Mouse (Mus musculus) heart, postnatal 36 days (tissue): ENCODE measurements around the gene Defa22. TPM values are rescaled to one million over a fixed set of nuclear protein-coding genes. Genes with fewer than 3 reads are reported as not detected.
"Not testable (repeated sequence)": the region's sequence is repeated elsewhere in the genome, so short reads cannot be mapped to it uniquely, and the experiment has no call there.

Experiments used
- DNase-seq, 2 experiments: peaks; one replicate each; pipeline ENCODE4 v3.0.0; 2021 to 2022
- intact Hi-C: fragments of 180-260 bp; cut with DNase I; formaldehyde crosslinking; loops from one replicate; pipeline ENCODE4 v1.15.1; 2025
- total RNA-seq, 2 experiments: library from RNA; stranded (reverse); gene quantifications; 2 replicates each; pipeline ENCODE4 v1.2.3; 2021

The Defa22 gene
- total RNA-seq, result not detected

DNA sequence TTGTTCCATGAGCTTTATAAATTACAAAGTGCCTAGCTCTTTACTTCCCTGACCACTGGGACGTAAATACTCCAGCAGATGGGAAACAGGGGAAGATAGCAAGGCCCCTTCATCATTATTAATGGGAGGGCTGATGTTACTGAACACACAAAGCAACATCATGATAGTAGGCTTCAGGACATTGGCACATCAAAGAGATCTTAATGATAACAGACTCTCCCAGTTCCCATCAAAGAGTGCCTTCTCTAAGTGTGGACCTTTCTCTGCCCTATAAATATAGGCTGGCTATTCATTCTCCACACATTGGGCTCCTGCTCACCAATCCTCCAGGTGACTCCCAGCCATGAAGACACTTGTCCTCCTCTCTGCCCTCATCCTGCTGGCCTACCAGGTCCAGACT, at the start of gene Defa22:
Gene Defa22, plus strand, starts transcription at position 301 of the 400 bp plus-strand sequence.
- DNase-seq, intact Hi-C loops: not testable (repeated sequence)

DNA sequence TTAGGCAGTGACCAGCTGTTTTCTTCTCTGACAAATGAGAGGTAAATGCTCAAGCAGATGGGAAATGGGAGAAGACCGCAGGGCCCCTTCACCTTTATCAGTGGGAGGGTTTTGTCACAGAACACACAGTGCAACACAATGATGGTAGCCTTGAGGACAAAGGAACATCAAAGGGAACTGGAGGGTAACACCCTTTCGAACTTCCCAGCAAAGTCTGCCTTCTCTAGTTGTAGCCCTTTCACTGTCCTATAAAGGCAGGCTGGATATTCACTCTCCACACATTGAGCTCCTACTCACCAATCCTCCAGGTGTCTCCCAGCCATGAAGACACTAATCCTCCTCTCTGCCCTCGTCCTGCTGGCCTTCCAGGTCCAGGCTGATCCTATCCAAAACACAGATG, 27.7 kb upstream of the Defa22 start, which contains the start of gene Defa30:
Gene Defa30, plus strand, starts transcription at position 301 of the 400 bp plus-strand sequence.
- DNase-seq, intact Hi-C loops: not testable (repeated sequence)

DNA sequence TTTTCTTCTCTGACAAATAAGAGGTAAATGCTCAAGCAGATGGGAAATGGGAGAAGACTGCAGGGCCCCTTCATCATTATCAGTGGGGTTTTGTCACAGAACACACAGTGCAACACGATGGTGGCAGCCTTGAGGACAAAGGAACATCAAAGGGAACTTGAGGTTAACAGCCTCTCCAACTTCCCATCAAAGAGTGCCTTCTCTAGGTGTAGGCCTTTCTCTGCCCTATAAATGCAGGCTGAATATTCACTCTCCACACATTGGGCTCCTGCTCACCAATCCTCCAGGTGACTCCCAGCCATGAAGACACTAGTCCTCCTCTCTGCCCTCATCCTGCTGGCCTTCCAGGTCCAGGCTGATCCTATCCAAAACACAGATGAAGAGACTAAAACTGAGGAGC, 29.2 kb downstream of the Defa22 start, which contains the start of gene Defa31:
Gene Defa31, plus strand, starts transcription at position 301 of the 400 bp plus-strand sequence.
- DNase-seq, intact Hi-C loops: not testable (repeated sequence)

DNA sequence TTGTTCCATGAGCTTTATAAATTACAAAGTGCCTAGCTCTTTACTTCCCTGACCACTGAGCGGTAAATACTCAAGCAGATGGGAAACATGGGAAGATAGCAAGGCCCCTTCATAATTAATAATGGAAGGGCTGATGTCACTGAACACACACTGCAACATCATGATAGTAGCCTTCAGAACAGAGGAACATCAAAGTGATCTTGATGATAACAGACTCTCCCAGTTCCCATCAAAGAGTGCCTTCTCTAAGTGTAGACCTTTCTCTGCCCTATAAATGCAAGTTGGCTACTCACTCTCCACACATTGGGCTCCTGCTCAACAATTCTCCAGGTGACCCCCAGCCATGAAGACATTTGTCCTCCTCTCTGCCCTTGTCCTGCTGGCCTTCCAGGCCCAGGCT, 39.2 kb downstream of the Defa22 start, which contains the start of gene Gm15293:
Gene Gm15293, plus strand, starts transcription at position 301 of the 400 bp plus-strand sequence.
- intact Hi-C loops, DNase-seq: not testable (repeated sequence)

Other genes with a start within 250 kb of the Defa22 start
- not detected for gene Gm6040, start 240.2 kb upstream of the Defa22 start, total RNA-seq
- not detected for gene AY761185, start 217.6 kb upstream of the Defa22 start, total RNA-seq
- not detected for gene Defa21, start 136.7 kb upstream of the Defa22 start, total RNA-seq
- not detected for gene Defa23, start 107.2 kb upstream of the Defa22 start, total RNA-seq
- gene Defa35, start 97.2 kb upstream of the Defa22 start, total RNA-seq, result not detected
- not detected for gene Defa25, start 77.8 kb upstream of the Defa22 start, total RNA-seq
- not detected for gene Gm14851, start 66.2 kb upstream of the Defa22 start, total RNA-seq
- not detected for gene Defa30, start 27.6 kb upstream of the Defa22 start, total RNA-seq
- not detected for gene Defa31, start 29.3 kb downstream of the Defa22 start, total RNA-seq
- not detected for gene Gm15293, start 39.3 kb downstream of the Defa22 start, total RNA-seq
- not detected for gene Gm15292, start 87.5 kb downstream of the Defa22 start, total RNA-seq
- not detected for gene Defa27, start 153.3 kb downstream of the Defa22 start, total RNA-seq
- not detected for gene Defa29, start 164.7 kb downstream of the Defa22 start, total RNA-seq
- gene Defa2, start 216.2 kb downstream of the Defa22 start, total RNA-seq, result not detected
- gene Defa33, start 229.5 kb downstream of the Defa22 start, total RNA-seq, result not detected